ENCODE assay signal across 14 mouse cellular contexts in the genomic region with DNA sequence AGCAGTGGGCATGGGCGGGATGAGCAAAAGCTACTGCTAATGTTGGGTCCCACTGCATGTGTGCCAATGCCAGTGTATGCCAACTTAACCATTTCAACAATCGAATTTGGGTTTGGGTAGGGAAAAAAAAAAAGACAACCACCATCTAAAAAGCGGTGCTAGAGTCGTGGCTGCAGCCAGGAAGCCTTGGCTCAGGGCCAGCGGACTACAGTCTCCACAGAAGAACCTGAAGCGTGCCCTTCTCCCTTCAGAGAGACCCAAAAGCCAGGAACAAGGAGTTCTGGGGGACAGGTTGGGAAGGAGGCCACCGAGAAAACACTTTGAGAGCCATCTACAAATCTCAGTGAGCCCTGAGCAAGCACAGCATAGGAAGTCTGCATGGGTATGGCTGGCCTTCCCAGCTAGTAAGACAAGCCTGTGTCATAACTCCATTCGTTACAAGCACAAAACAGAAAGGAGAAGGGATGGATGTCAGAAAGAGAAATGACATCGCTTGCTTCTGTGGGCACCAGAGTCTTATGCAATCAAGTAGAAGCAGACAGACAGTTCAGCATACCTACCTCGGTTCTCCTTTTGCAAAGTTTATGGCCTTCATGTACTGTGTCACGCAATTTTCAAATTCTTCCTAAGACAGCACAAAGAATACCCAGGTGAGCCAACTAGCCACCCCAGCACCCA. TPM values are rescaled to one million over a fixed set of nuclear protein-coding genes. Genes with fewer than 3 reads are reported as not detected.
"Had no signal": no experiment of that assay in that cellular context is flagged by ENCODE, and none has a peak within 500 bp of the region (broad histone marks: within the 10 kb centered on the region; RNA-seq: fewer than 3 reads in every experiment).

No protein-coding gene starts in this region.

- H3K4me1 ChIP-seq: limb, embryonic 15.5 days had no signal

- H3K9ac ChIP-seq: limb, embryonic 15.5 days; liver, embryonic 12.5 days; lung, embryonic 15.5 days; midbrain, embryonic 13.5 days; neural tube, embryonic 15.5 days had no signal

- H3K4me2 ChIP-seq: limb, embryonic 15.5 days; liver, embryonic 12.5 days; lung, embryonic 15.5 days; midbrain, embryonic 13.5 days; neural tube, embryonic 15.5 days had no signal

- H3K27ac ChIP-seq: kidney, postnatal 0 days; layer of hippocampus, adult 2 months; limb, embryonic 15.5 days; liver, embryonic 12.5 days; lung, embryonic 15.5 days; midbrain, embryonic 13.5 days; neural tube, embryonic 15.5 days had no signal

- H3K4me3 ChIP-seq: layer of hippocampus, adult 2 months; limb, embryonic 15.5 days; liver, embryonic 12.5 days; lung, embryonic 15.5 days; midbrain, embryonic 13.5 days; neural tube, embryonic 15.5 days had no signal

- DNase-seq: kidney, adult 8-10 months; lung, postnatal 14 days; right cerebral cortex, adult 18-20 months; right cerebral cortex, postnatal 25 days; thymus, adult 2 months had no signal

- ATAC-seq: liver, embryonic 12.5 days; midbrain, embryonic 13.5 days had no signal

- H3K36me3 ChIP-seq: limb, embryonic 15.5 days; liver, embryonic 12.5 days; lung, embryonic 15.5 days; midbrain, embryonic 13.5 days; neural tube, embryonic 15.5 days had no signal

- H3K9me3 ChIP-seq: limb, embryonic 15.5 days; liver, embryonic 12.5 days; lung, embryonic 15.5 days; midbrain, embryonic 13.5 days; neural tube, embryonic 15.5 days had no signal

RNA-seq across cellular contexts. Expression of gene Cfap46, which starts 1.6 kb away (rescaled TPM):
- polyA plus RNA-seq: kidney, postnatal 0 days; liver, embryonic 12.5 days; liver, embryonic 16.5 days; small intestine, adult 2 months had no signal
